Mouse (Mus musculus) CH12.LX (cell line): ENCODE measurements around the gene Camk2b. TPM values are rescaled to one million over a fixed set of nuclear protein-coding genes. Genes with fewer than 3 reads are reported as not detected.

Experiments
- DNase-seq: peaks from one replicate; pipeline ENCODE4 v3.0.0-alpha.2; 2013; ENCODE audit errors: extremely low read depth
- H3K27ac ChIP-seq: 2 replicates; pipeline ENCODE4 v1.5.1; 2012; ENCODE audit warnings: low read depth, mild to moderate bottlenecking, control low read depth, moderate library complexity; ENCODE audit not compliant: insufficient read depth
- H3K27me3 ChIP-seq: replicated peaks from 2 replicates; pipeline ENCODE3; 2012; ENCODE audit warnings: inconsistent platforms
- H3K36me3 ChIP-seq, 2 experiments: replicated peaks in 1 of 2; 2 replicates each; pipeline versions ENCODE3 to v1.6.1; 2012; ENCODE audit warnings: inconsistent platforms in 1 of 2, low read length in 1 of 2, mild to moderate bottlenecking in 1 of 2, mixed read lengths in 1 of 2, moderate library complexity in 1 of 2; ENCODE audit not compliant: control insufficient read depth in 1 of 2, insufficient read depth in 1 of 2
- H3K4me1 ChIP-seq, 2 experiments: 2 replicates each; pipeline ENCODE4 v1.6.1; 2012; ENCODE audit warnings: inconsistent platforms in 1 of 2, moderate library complexity in 1 of 2; ENCODE audit not compliant: insufficient read depth in 2 of 2, control insufficient read depth in 1 of 2
- H3K4me2 ChIP-seq: 2 replicates; pipeline ENCODE4 v1.6.1; 2012; ENCODE audit warnings: low read depth, mild to moderate bottlenecking, control low read depth; ENCODE audit not compliant: poor library complexity, insufficient read depth, severe bottlenecking
- H3K4me3 ChIP-seq, 3 experiments: fragments of 150-350 bp in 1 of 3; sonication (generic) in 1 of 3; replicated peaks in 1 of 3; 2 replicates each; pipeline versions ENCODE3 to v1.5.1; 2011 to 2012; ENCODE audit warnings: low read depth in 2 of 3, low read length in 2 of 3, mild to moderate bottlenecking in 2 of 3, moderate library complexity in 2 of 3, control low read depth in 1 of 3, improper control_type of control experiment in 1 of 3, inconsistent platforms in 1 of 3, mixed read lengths in 1 of 3; ENCODE audit not compliant: poor library complexity in 1 of 3
- H3K79me2 ChIP-seq: replicated peaks from 2 replicates; pipeline ENCODE4 v1.6.1; 2012; ENCODE audit warnings: mild to moderate bottlenecking, moderate library complexity; ENCODE audit not compliant: control insufficient read depth, poor library complexity, insufficient read depth, severe bottlenecking; ENCODE audit errors: extremely low read depth
- H3K9ac ChIP-seq: 2 replicates; pipeline ENCODE4 v1.6.1; 2012; ENCODE audit warnings: low read depth, mild to moderate bottlenecking, control low read depth, moderate library complexity; ENCODE audit not compliant: insufficient read depth
- H3K9me3 ChIP-seq: replicated peaks from 2 replicates; pipeline ENCODE3; 2012; ENCODE audit warnings: low read length, inconsistent platforms, mixed read lengths
- BHLHE40 ChIP-seq: IDR thresholded peaks from 2 replicates; pipeline ENCODE4 v1.6.1; 2011; ENCODE audit warnings: mild to moderate bottlenecking, low read depth, low read length, improper control_type of control experiment
- CHD1 ChIP-seq: IDR thresholded peaks from 2 replicates; pipeline ENCODE4 v1.6.1; 2012; ENCODE audit warnings: low read depth, low read length, improper control_type of control experiment, inconsistent platforms
- E2F4 ChIP-seq: IDR thresholded peaks from 2 replicates; pipeline ENCODE4 v1.6.1; 2011; ENCODE audit warnings: low read depth, low read length, improper control_type of control experiment; ENCODE audit not compliant: insufficient replicate concordance
- ELF1 ChIP-seq: IDR thresholded peaks from 2 replicates; pipeline ENCODE4 v1.6.1; 2014; ENCODE audit warnings: low read depth, mild to moderate bottlenecking, inconsistent platforms, low read length, improper control_type of control experiment
- HCFC1 ChIP-seq: IDR thresholded peaks from 2 replicates; pipeline ENCODE4 v1.6.1; 2012; ENCODE audit warnings: low read depth, mild to moderate bottlenecking, inconsistent platforms, low read length, improper control_type of control experiment
- JUN ChIP-seq: IDR thresholded peaks from 2 replicates; pipeline ENCODE4 v1.6.1; 2011; ENCODE audit warnings: low read depth, mild to moderate bottlenecking, low read length, improper control_type of control experiment, moderate library complexity; ENCODE audit not compliant: insufficient read depth
- JUND ChIP-seq: conservative IDR thresholded peaks from 2 replicates; pipeline ENCODE4 v1.6.1; 2011; ENCODE audit warnings: low read depth, low read length, improper control_type of control experiment
- MXI1 ChIP-seq: IDR thresholded peaks from 2 replicates; pipeline ENCODE4 v1.6.1; 2011; ENCODE audit warnings: mild to moderate bottlenecking, low read depth, low read length, improper control_type of control experiment
- MYC ChIP-seq: IDR thresholded peaks from 2 replicates; pipeline ENCODE4 v1.6.1; 2011; ENCODE audit warnings: low read depth, mild to moderate bottlenecking, improper control_type of control experiment, low read length
- POLR2A ChIP-seq: IDR thresholded peaks from 2 replicates; pipeline ENCODE4 v1.6.1; 2011; ENCODE audit warnings: low read depth, mild to moderate bottlenecking, improper control_type of control experiment, low read length
- RAD21 ChIP-seq: IDR thresholded peaks from 2 replicates; pipeline ENCODE4 v1.6.1; 2011; ENCODE audit warnings: low read depth, mild to moderate bottlenecking, low read length, improper control_type of control experiment, moderate library complexity
- RCOR1 ChIP-seq: conservative IDR thresholded peaks from 2 replicates; pipeline ENCODE4 v1.6.1; 2012; ENCODE audit warnings: low read depth, mild to moderate bottlenecking, inconsistent platforms, low read length, improper control_type of control experiment
- SMC3 ChIP-seq: IDR thresholded peaks from 2 replicates; pipeline ENCODE4 v1.6.1; 2011; ENCODE audit warnings: low read depth, low read length, improper control_type of control experiment
- TCF12 ChIP-seq: IDR thresholded peaks from 2 replicates; pipeline ENCODE4 v1.6.1; 2014; ENCODE audit warnings: low read depth, mild to moderate bottlenecking, inconsistent platforms, low read length, improper control_type of control experiment
- UBTF ChIP-seq: IDR thresholded peaks from 2 replicates; pipeline ENCODE4 v1.6.1; 2012; ENCODE audit warnings: low read depth, mild to moderate bottlenecking, inconsistent platforms, low read length, improper control_type of control experiment, moderate library complexity
- ZC3H11A ChIP-seq: IDR thresholded peaks from 2 replicates; pipeline ENCODE4 v1.6.1; 2012; ENCODE audit warnings: low read depth, mild to moderate bottlenecking, inconsistent platforms, low read length, improper control_type of control experiment
- ZMIZ1 ChIP-seq: IDR thresholded peaks from 2 replicates; pipeline ENCODE4 v1.6.1; 2012; ENCODE audit warnings: low read depth, mild to moderate bottlenecking, inconsistent platforms, low read length, improper control_type of control experiment
- dilution Hi-C: fragments of 300-500 bp; cut with MboI; formaldehyde crosslinking; loops from 2 replicates; pipeline ENCODE4 v1.14.3; 2020; ENCODE audit warnings: low sequenced_read_pairs; ENCODE audit not compliant: extremely low pct_unique_long_range_greater_than_20kb, extremely low pct_ligation_motif_present
- in situ Hi-C: fragments of 300-500 bp; cut with MboI; formaldehyde crosslinking; loops from 3 replicates; pipeline ENCODE4 v1.14.3; 2019; ENCODE audit warnings: low sequenced_read_pairs, low pct_ligation_motif_present, low pct_unique_long_range_greater_than_20kb, mixed read lengths
- polyA plus RNA-seq: library from polyadenylated mRNA; unstranded; fragments of >175 nt; gene quantifications from 2 replicates; pipeline ENCODE4 v1.2.1, GENCODE M21; 2012; ENCODE audit warnings: low read depth; ENCODE audit not compliant: insufficient read length
- total RNA-seq, 2 experiments: library from RNA; depleted of rRNA; stranded (reverse); fragments of 300-350 nt in 1 of 2; fragments of >200 nt in 1 of 2; gene quantifications; 2 replicates each; pipeline ENCODE4 v1.2.3; 2012 to 2014

The Camk2b gene
- total and polyA plus RNA-seq, 3 experiments: 0.08 to 0.26 (median 0.11) TPM

GRCm38 (mm10) chr11:6018218-6019010 lies 47.7 kb downstream of the Camk2b start:
- TF ChIP-seq POLR2A (no peak), ZC3H11A (no peak)
- dilution Hi-C loops: no loop called here
- in situ Hi-C loops: no loop called here
- Histone ChIP-seq H3K9me3 (no peaks in the 10 kb centered on the region), H3K4me3 (no peak overlapping the region), H3K27me3 (peaks cover 43% of the 10 kb centered on the region), H3K4me2 (no peak overlapping the region), H3K79me2 (no peaks in the 10 kb centered on the region), H3K9ac (no peak overlapping the region), H3K4me1 (peaks cover 7 to 24% of the 10 kb centered on the region in 2 experiments), H3K27ac (no peak overlapping the region), H3K36me3 (no peaks in the 10 kb centered on the region)
- DNase-seq: no peak

DNA sequence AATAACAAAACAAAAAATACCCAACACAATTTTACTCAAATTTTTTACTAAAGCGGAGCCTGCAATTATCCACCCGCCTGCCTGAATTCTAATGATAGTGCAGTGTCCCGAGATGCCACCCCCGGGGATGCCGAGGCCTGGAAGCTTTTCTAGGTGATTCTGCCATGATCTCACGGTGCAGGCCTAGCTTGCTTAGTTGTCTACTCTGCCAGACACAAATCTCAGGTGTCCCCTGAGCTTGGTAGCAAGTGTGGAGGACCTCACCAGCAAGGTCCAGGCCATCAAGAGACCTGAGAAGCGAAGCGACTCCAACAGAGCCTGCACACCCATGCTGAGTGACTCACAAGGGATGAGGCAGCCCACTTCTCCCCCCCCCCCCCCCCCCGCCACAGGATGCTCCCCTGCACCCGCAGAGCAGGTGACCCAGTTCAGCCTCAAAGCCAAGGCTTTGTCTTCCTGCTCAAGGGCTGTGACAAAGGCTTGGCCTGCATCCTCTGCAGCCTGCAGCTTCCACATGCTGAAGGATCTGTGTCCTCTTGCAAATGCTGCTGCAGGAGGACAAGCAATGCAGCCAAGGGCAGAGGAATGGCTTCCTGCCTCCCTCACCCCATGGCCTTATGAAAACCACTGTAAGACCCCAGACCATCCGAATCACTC lies 48.5 kb downstream of the Camk2b start:
- Histone ChIP-seq H3K4me1 (peaks cover 7 to 24% of the 10 kb centered on the region in 2 experiments), H3K36me3 (no peaks in the 10 kb centered on the region), H3K9ac (no peak overlapping the region), H3K4me3 (no peak overlapping the region), H3K4me2 (no peak overlapping the region), H3K27me3 (peaks cover 42% of the 10 kb centered on the region), H3K79me2 (no peaks in the 10 kb centered on the region), H3K27ac (no peak overlapping the region), H3K9me3 (no peaks in the 10 kb centered on the region)
- in situ Hi-C loops (no loop called here), dilution Hi-C loops (no loop called here)
- DNase-seq: no peak
- TF ChIP-seq HCFC1: no peak
- TF ChIP-seq ZMIZ1: no peak
- no peak for TF ChIP-seq RAD21
- no peak for TF ChIP-seq ELF1
- no peak for TF ChIP-seq SMC3
- TF ChIP-seq JUN: no peak
- TF ChIP-seq RCOR1: no peak
- no peak for TF ChIP-seq UBTF
- TF ChIP-seq MYC: no peak
- no peak for TF ChIP-seq MXI1
- no peak for TF ChIP-seq CHD1
- no peak for TF ChIP-seq E2F4
- no peak for TF ChIP-seq BHLHE40
- no peak for TF ChIP-seq TCF12
- TF ChIP-seq JUND: no peak
